Mouse (Mus musculus): ENCODE data around the gene Ckap2l. TPM values are rescaled to one million over a fixed set of nuclear protein-coding genes. Genes with fewer than 3 reads are reported as not detected.

Ckap2l gene
- total RNA-seq, 2 experiments from 2014 or later, result 37.8 to 45.4 TPM

- no peak for DNase-seq
Measured at GRCm38 (mm10) chr2:129233803-129234477, 63.1 kb downstream of the Ckap2l start.

- DNase-seq, result no peak
Measured at GRCm38 (mm10) chr2:129233218-129233617, 63.8 kb downstream of the Ckap2l start.

GRCm38 (mm10) chr2:129232484-129232883 lies 64.5 kb downstream of the Ckap2l start:
- DNase-seq, result no peak

- DNase-seq, result no peak
Measured at GRCm38 (mm10) chr2:129232023-129232422, 65.0 kb downstream of the Ckap2l start.

- DNase-seq, result no peak
Measured at GRCm38 (mm10) chr2:129229316-129229715, 67.7 kb downstream of the Ckap2l start.

GRCm38 (mm10) chr2:129228571-129228970 lies 68.4 kb downstream of the Ckap2l start:
- no peak for DNase-seq

GRCm38 (mm10) chr2:129227709-129228108 lies 69.3 kb downstream of the Ckap2l start:
- DNase-seq, result no peak

GRCm38 (mm10) chr2:129227011-129227529 lies 69.9 kb downstream of the Ckap2l start:
- no peak for DNase-seq

- DNase-seq, result no peak
Measured at GRCm38 (mm10) chr2:129226296-129226851, 70.6 kb downstream of the Ckap2l start.

- DNase-seq, result no peak
Measured at GRCm38 (mm10) chr2:129225251-129225819, 71.7 kb downstream of the Ckap2l start.

GRCm38 (mm10) chr2:129224178-129224577 lies 72.8 kb downstream of the Ckap2l start:
- no peak for DNase-seq

- DNase-seq, result no peak
Measured at GRCm38 (mm10) chr2:129221097-129221632, 75.8 kb downstream of the Ckap2l start.

- DNase-seq, result no peak
Measured at GRCm38 (mm10) chr2:129218537-129219105, 78.4 kb downstream of the Ckap2l start.

Other genes starting within 250 kb of the Ckap2l start
- under 1 TPM in 1 of 2 experiments, not detected in 1; 0.07 TPM for gene Vinac1, start 249.0 kb downstream of the Ckap2l start, total RNA-seq (2021)
- 10 to 100 TPM; 18.7 to 18.9 TPM for gene Ttl, start 231.3 kb downstream of the Ckap2l start, total RNA-seq (2021)
- gene Polr1b, start 196.2 kb downstream of the Ckap2l start, total RNA-seq (2021), result 10 to 100 TPM; 14.3 to 15.5 TPM
- 10 to 100 TPM in 1 of 2 experiments, 1 to 10 TPM in 1; 9.6 to 10.6 TPM for gene Chchd5, start 167.5 kb downstream of the Ckap2l start, total RNA-seq (2021)
- gene Slc20a1, start 98.4 kb downstream of the Ckap2l start, total RNA-seq (2021), result 10 to 100 TPM; 31.3 to 34.4 TPM
- under 1 TPM in 1 of 2 experiments, not detected in 1; 0.14 TPM for gene Il1a, start 12.8 kb upstream of the Ckap2l start, total RNA-seq (2021)
- gene Il1b, start 73.9 kb upstream of the Ckap2l start, total RNA-seq (2021), result under 1 TPM in 1 of 2 experiments, not detected in 1; 0.25 TPM
- gene F830045P16Rik, start 239.4 kb upstream of the Ckap2l start, total RNA-seq (2021), result not detected